Mouse (Mus musculus) olfactory bulb, adult 2 months (tissue): ENCODE results near the gene Hist1h1d.

Experiments used
- CTCF ChIP-seq: fragments of 200-500 bp; IDR thresholded peaks from 2 replicates; pipeline ENCODE4 v1.5.1; 2012; ENCODE audit warnings: low read depth, mild to moderate bottlenecking, low read length, moderate library complexity; ENCODE audit not compliant: insufficient read depth
- POLR2A ChIP-seq: fragments of 200-500 bp; IDR thresholded peaks from 2 replicates; pipeline ENCODE4 v1.6.1; 2012; ENCODE audit warnings: mild to moderate bottlenecking, low read depth, low read length, moderate library complexity; ENCODE audit not compliant: insufficient read depth

GRCm38 (mm10) chr13:23513517-23513916 lies 39.5 kb upstream of the Hist1h1d start:
- TF ChIP-seq CTCF (no peak), POLR2A (no peak)
